Mouse (Mus musculus): Measurements from ENCODE around the gene Mael.

The Mael gene

DNA sequence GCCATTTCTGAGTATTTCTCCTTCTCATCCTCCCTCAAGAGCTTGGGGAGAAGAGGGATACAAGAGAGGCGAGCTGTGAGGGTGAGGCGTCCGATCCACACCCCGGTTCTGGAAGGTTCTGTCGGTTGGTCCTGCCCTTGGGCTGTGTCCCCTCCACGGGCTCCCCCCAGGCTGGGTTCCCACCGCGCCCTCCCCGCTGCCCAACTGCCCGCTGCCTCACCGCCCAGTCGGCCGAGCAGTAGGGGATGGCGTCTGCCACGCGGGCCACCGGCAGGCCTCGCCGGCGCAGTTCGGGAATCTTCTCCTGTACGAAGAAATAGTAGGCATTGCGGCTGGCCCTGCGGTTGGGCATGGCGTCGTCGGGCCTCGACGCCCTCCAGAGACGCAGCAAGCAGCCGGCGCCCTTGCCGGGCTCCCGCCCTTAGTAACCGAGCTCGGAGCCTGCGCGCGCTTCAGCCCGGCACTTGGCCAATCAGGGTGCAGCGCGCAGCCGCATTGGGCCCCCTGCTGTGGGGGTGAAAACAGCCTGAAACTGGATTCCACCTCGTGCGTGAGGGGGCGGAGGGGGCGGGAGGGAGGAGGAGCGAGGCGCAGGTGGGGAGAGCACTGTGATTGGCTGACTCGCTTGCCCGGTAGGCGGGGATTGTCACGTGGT is at the start of gene Mael:
Mael (minus strand) TSS at position 433 of the 655 bp plus-strand sequence.
- no peak for DNase-seq

DNA sequence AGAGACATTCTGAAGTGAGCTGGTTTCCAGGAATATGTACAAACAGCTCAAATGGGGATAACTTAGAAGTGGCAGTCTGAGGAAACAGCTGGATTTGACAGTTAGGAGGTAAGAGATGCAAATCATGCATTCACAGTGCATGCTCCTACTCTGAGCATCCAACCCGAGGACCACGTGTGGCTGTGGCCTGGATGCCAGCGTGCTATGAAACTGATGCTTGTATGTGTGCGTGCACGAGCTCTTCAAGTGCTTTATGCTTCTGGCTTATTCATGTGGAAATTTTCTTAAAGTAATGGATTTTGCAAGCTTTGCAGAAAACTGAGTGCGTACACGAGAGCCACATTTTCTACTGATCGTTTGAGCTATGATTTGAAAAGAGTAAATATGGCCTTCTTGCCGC is 47.7 kb upstream of the Mael start:
- DNase-seq = no peak

DNA sequence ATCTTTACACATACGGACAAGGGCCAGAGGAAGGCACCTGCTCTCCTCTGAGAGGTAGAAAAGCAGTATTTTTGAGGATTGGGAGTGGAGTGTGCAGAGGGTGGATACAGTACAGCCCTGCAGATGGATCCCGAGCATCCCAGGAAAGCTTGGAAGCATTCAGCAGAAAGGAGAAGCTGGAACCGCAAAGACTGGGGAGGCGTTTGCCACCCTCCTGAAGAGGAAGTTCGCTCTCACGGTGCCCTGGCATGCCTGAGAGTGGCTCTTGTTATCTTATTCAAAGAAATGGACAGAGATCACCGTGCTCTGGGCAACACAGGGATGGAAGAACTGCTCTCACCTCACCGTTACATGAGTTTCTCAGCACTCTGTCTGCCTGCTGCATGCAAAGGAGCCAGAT is 45.8 kb upstream of the Mael start:
- no peak for DNase-seq

DNA sequence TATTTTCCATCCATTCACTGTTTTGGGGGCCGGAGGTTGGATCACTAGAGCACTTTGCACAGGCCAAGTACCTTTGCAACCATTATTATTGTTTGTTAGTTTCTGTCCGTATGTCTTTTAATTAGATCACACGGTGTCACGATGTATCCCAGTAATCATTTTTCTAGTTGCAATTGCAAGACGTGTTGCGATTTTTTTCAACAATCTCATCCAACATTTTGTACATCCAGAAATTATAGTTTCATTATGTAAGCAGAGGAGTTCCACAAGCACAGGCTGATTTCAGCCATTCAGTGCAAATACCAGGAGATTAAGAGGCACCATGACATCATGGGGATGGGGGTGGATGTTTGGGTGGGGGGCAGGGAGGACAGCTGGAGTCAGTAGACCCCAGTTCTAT is 44.9 kb upstream of the Mael start:
- no peak for DNase-seq

DNA sequence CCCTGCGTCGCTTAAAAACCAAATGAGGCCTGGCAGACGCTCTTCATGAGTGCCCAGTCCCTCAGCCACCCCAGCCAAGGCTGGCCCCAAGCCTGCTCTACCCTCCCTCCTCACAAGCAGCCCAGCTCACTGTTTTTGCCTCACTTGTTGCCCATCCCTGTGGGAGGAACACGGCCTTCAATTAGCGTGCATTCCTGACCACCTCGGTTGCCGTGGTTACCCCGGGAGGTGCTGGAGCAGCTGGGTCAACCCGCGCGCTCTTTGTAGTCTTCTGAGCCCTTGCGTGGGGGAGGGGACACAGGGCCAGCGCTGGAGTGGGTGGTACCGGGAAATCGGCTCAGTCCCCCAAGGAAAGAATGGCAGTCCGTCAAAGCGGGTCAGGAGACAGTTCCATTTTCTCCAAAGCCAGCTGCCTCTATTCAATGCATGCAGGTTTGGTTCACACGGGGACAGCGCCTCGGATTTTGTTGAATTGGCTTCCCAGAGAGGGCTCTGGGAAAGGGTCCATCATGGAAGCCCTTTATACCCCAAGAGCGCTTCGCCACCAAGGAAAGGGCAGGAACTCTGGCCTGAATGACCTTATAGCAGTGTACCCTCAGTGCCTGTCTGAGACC is 44.2 kb upstream of the Mael start:
- peak; percentile 74 for DNase-seq

DNA sequence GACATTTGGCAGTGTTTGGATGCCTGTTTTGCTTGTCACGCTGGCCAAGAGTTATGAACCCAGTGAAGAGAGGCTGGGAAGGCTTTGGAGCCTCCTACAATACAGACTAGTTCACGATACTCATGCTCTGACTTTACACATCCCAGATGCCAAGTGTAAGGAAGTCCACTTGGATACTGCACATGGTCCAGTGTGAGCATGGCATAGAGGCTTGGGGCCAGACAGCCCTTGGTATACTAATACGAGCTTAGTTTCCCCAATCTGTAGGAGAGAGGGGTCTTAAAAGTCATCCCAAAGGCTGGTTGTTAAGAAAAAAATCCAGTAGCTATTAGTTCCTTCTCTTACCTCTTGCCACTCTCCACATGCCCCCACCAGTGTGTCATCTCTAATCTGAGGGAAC is 43.3 kb upstream of the Mael start:
- DNase-seq = no peak

- DNase-seq = no peak
Observed at GRCm38 (mm10) chr1:166281287-166281686, 42.7 kb upstream of the Mael start.

GRCm38 (mm10) chr1:166280566-166280965 is 42.0 kb upstream of the Mael start:
- DNase-seq = no peak

GRCm38 (mm10) chr1:166279580-166280206 is 41.1 kb upstream of the Mael start:
- DNase-seq = no peak

- DNase-seq = no peak
Observed at GRCm38 (mm10) chr1:166278786-166279185, 40.2 kb upstream of the Mael start.

- DNase-seq = no peak
Observed at GRCm38 (mm10) chr1:166268218-166268617, 29.7 kb upstream of the Mael start.

GRCm38 (mm10) chr1:166266918-166267317 is 28.4 kb upstream of the Mael start:
- DNase-seq = no peak

- DNase-seq = no peak
Observed at GRCm38 (mm10) chr1:166266001-166266705, 27.6 kb upstream of the Mael start.

GRCm38 (mm10) chr1:166259526-166259925 is 21.0 kb upstream of the Mael start:
- no peak for DNase-seq

- DNase-seq = no peak
Observed at GRCm38 (mm10) chr1:166256898-166257297, 18.4 kb upstream of the Mael start.

DNA sequence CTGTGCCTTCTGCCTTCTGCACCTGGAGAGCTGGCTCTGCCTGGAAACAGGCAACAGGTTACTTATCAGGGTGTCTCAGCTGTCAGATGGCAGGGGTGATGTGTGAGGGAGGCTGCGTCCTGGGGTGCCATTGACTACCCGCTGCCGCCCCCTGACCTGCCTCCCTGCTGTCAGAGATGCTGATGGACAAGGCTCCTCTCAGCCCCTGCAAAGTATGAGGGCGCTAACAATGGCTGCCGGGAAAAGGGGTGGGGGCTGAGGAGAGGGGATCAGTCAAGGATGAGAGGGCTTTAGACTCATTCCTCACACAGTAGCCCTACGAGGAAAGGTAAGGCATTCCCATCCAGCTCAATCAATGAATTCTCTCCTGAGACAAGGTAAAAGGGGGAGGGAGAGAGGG is 17.8 kb upstream of the Mael start:
- DNase-seq = no peak

DNA sequence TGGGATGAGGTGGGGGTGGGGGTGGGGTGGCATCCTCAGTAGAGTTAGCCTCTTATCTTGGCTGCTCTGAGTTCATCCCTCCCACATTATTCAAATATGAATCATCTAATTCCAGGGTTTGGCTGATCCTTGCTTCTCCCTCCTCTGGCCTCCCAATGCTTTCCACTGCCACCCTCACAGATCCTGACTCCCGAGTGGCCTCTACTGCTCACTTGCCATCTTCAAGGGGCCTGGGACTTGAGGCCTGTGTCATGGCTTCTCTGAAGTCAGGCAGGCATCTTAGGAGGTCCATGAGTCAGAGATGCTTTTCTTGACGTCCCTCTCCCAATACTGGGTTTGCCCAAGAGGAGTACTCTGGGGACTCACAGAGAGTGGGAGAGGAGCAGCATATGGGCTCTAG is 17.1 kb upstream of the Mael start:
- DNase-seq = no peak

DNA sequence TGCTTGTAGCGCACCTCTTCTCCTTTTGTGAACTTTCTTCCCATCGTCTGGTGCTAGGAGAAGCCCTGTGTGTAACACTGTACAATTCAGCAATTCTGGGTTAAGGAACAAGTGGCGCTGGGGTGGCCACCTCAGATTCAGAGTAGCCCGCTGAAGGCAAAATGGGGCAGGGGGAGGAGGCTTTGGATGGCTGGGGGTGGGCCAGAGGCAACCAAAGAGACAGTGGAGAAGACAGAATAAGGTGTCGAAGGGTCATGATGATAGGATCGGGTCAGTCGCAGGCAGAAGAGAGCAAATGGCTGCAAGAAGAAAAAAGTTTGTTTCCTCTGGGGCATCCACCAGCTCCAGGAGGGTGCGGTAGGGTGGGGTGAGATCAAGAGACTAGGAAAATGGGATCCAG is 16.5 kb upstream of the Mael start:
- DNase-seq = no peak

DNA sequence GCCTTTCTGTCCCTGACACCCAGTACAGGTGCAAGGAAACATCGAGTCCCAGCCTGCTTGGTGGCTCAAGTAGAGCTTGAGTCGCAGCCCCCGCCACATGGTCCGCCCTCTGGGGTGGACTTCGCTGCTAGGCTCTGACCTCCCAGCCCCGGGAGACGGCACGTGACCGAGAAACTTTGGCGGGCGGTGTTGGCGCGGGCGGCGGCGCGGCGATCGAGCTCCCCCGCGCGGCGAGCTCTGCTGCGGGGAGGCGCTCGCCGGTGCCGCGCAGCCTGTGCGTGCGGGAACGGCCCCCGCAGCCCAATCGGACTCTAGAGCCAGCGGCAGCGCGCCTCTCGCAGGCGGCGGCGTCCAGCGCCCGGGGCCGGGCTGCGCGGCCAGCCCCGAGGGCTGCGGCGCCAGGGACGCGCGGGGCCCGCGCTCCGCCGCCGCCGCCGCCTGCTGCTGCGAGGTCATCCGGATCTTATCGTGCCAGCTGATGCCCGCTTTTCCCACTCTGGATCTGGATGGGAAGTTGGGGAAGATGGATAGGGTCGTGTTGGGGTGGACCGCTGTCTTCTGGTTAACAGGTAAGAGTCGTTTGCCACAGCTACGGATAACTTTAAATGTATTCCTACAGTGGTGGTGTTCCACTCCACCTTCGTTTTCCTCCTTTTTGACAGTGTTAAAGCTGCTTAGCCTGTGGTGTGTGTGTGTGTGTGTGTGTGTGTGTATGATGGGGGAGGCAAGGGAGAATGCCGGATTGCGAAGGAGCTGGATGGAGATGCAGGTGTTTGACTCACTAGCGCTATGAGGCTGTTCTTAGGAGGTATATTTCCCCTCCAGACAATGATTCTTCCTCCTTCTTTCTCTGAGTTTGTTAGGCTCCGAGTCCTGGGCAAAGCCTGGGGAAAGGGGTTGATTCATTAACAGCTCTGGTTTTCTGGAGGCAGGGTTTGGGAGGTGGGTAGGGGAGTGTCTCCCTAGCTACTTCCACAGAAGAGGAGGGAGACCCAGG is 15.6 kb upstream of the Mael start, which contains the start of gene Ildr2:
Ildr2 (plus strand) TSS at position 242 of the 997 bp plus-strand sequence.
- DNase-seq = peak; percentile 83

DNA sequence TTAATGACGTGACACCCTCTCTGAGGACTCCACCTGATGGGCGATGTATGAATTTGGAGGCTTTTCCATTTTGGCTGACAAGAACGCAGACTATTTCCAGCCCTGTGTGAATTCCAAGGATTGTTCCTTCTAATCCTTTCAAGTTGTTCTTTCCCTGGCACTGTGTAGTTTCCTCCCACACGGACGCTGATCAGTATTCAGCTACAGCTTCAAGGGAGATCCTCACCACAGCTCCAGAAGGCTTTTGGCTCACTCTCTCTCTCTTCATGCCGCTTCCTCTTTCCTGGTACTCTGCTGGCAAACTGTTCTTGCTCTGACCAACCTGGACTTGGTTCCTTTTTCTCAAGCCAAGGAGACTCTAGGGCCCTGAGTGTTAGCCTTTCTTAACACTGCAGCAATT is 5.7 kb upstream of the Mael start:
- no peak for DNase-seq

GRCm38 (mm10) chr1:166214181-166214580 is 24.4 kb downstream of the Mael start:
- DNase-seq = no peak

GRCm38 (mm10) chr1:166209371-166209770 is 29.2 kb downstream of the Mael start:
- no peak for DNase-seq
